8 mouse cellular contexts compared by ENCODE assay signal in the genomic region with DNA sequence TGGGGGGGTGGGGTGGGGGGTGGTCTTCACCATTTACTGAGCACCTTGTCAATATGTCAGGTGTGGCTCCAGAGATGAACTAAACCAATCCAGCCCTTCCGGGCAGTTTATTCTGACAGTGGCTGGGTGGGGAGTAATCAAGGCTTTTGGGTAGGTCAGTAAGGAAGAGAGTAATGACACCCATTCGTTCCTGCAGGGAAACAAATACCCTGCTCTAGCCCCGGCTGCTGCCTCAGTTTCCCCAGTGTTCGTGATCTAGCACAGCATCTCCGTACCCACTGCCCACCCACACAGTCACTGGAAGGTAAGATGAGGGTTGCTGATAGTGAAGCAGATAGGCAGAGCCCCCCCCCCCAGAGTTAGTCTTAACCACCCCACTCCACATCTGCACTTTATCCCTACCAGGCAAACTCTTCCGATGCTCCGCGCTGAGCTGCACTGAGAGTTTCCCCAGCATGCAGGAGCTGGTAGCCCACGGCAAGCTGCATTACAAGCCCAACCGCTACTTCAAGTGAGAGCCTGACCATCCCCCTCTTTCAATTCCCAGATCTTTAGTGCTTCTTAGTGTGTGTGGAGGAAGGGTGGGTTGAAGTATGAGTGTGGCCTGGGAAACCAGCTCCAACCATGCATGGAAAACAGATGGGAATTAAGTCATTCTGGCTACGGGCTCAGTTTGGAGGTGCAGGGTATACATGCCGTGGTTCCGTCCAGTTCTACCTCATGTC. TPM values are rescaled to one million over a fixed set of nuclear protein-coding genes. Genes with fewer than 3 reads are reported as not detected.
DNase-seq lines count a peak whose midpoint lies in the region; ATAC-seq and TF ChIP-seq lines count a peak whose summit lies in the region.
"Had no signal": no experiment of that assay in that cellular context is flagged by ENCODE, and none has a peak within 500 bp of the region (broad histone marks: within the 10 kb centered on the region; RNA-seq: fewer than 3 reads in every experiment).

No protein-coding gene starts in this region.

- TF ChIP-seq POLR2A in limb, embryonic 14.5 days (IDR thresholded peaks at IDR 0.05; ENCODE audit: borderline replicate concordance, extremely low read depth, insufficient read depth, insufficient read length), result no peak

- H3K4me3 ChIP-seq in lung, embryonic 15.5 days, result no peak overlapping the region
- 0 out of 2 replicates have a peak overlapping the region, but pooled peaks have one; percentile 59 for H3K4me3 ChIP-seq in forebrain, embryonic 15.5 days
- no peak overlapping the region for H3K4me3 ChIP-seq in limb, embryonic 14.5 days (replicated peaks; ENCODE audit: low read length)
- H3K4me3 ChIP-seq in stomach, embryonic 14.5 days (ENCODE audit: low read depth, low read length), result no peak overlapping the region; the same call in 1 of the 2 replicates

- no peak for ATAC-seq in lung, embryonic 15.5 days (ENCODE audit: borderline replicate concordance, extremely low read depth, low FRiP score, low TSS enrichment)
- ATAC-seq in forebrain, embryonic 15.5 days (replicated peaks), result no peak
- no peak for ATAC-seq in limb, embryonic 14.5 days (ENCODE audit: low FRiP score, low read depth)
- no peak for ATAC-seq in stomach, embryonic 14.5 days (ENCODE audit: insufficient number of reproducible peaks, insufficient read depth, low FRiP score, low read depth)

- peak overlapping the region; percentile 83 for H3K4me2 ChIP-seq in lung, embryonic 15.5 days
- peak overlapping the region; percentile 61; the same call in 1 of the 2 replicates for H3K4me2 ChIP-seq in forebrain, embryonic 15.5 days (replicated peaks)
- H3K4me2 ChIP-seq in limb, embryonic 14.5 days (replicated peaks; ENCODE audit: low read depth, low read length, severe bottlenecking), result peak overlapping the region; percentile 65
- peak overlapping the region; percentile 63; the same call in 1 of the 2 replicates for H3K4me2 ChIP-seq in stomach, embryonic 14.5 days (replicated peaks; ENCODE audit: low read depth, low read length)

- DNase-seq in lung, postnatal 25 days (ENCODE audit: low spot score), result no peak
- no peak for DNase-seq in limb, embryonic 14.5 days (ENCODE audit: low spot score)
- no peak for DNase-seq in thymus, postnatal 10 days (ENCODE audit: low spot score in 2 of 2)
- DNase-seq in layer of hippocampus, adult 11-12 months (ENCODE audit: low spot score), result no peak
- DNase-seq: kidney, postnatal 36 days had no signal

- peaks cover 17% of the 10 kb centered on the region for H3K4me1 ChIP-seq in lung, embryonic 15.5 days
- H3K4me1 ChIP-seq in forebrain, embryonic 15.5 days, result peaks cover 31% of the 10 kb centered on the region
- peaks cover 12% of the 10 kb centered on the region for H3K4me1 ChIP-seq in limb, embryonic 14.5 days (ENCODE audit: control insufficient read depth, insufficient read depth, low read length)
- peaks cover 11% of the 10 kb centered on the region; the same call in 1 of the 2 replicates for H3K4me1 ChIP-seq in stomach, embryonic 14.5 days (ENCODE audit: control insufficient read depth, insufficient read depth, low read length)

- no peaks in the 10 kb centered on the region for H3K9me3 ChIP-seq in lung, embryonic 15.5 days
- no peaks in the 10 kb centered on the region for H3K9me3 ChIP-seq in forebrain, embryonic 15.5 days
- no peaks in the 10 kb centered on the region for H3K9me3 ChIP-seq in limb, embryonic 14.5 days (ENCODE audit: control insufficient read depth, low read length)
- H3K9me3 ChIP-seq in stomach, embryonic 14.5 days (ENCODE audit: control insufficient read depth, low read depth, low read length), result no peaks in the 10 kb centered on the region

- 77% methylated on average over 13 of the region's 13 CpGs for WGBS in lung, embryonic 15.5 days
- 88% methylated on average over 13 of the region's 13 CpGs for WGBS in forebrain, embryonic 15.5 days
- WGBS in limb, embryonic 14.5 days, result 74% methylated on average over 13 of the region's 13 CpGs
- WGBS in stomach, embryonic 14.5 days, result 83% methylated on average over 13 of the region's 13 CpGs

- H3K27me3 ChIP-seq in lung, embryonic 15.5 days, result no peaks in the 10 kb centered on the region
- no peaks in the 10 kb centered on the region for H3K27me3 ChIP-seq in forebrain, embryonic 15.5 days
- H3K27me3 ChIP-seq in limb, embryonic 14.5 days (ENCODE audit: control insufficient read depth, insufficient read depth, low read length), result no peaks in the 10 kb centered on the region
- no peaks in the 10 kb centered on the region for H3K27me3 ChIP-seq in stomach, embryonic 14.5 days (ENCODE audit: control insufficient read depth, insufficient read depth, low read length)

- no peak overlapping the region for H3K27ac ChIP-seq in lung, embryonic 15.5 days
- no peak overlapping the region for H3K27ac ChIP-seq in forebrain, embryonic 15.5 days (replicated peaks)
- H3K27ac ChIP-seq in limb, embryonic 14.5 days (replicated peaks; ENCODE audit: low read depth, low read length), result no peak overlapping the region
- no peak overlapping the region for H3K27ac ChIP-seq in stomach, embryonic 14.5 days (ENCODE audit: low read length)

- H3K36me3 ChIP-seq in lung, embryonic 15.5 days, result peaks cover 15% of the 10 kb centered on the region
- H3K36me3 ChIP-seq in forebrain, embryonic 15.5 days, result peaks cover 14% of the 10 kb centered on the region; the same call in 1 of the 2 replicates
- H3K36me3 ChIP-seq in limb, embryonic 14.5 days (ENCODE audit: control insufficient read depth, insufficient read depth, low read length), result peaks cover 26% of the 10 kb centered on the region
- H3K36me3 ChIP-seq in stomach, embryonic 14.5 days (ENCODE audit: control insufficient read depth, insufficient read depth, low read length), result peaks cover 15% of the 10 kb centered on the region; the same call in 1 of the 2 replicates

- H3K9ac ChIP-seq in lung, embryonic 15.5 days, result no peak overlapping the region
- H3K9ac ChIP-seq in forebrain, embryonic 15.5 days (replicated peaks), result no peak overlapping the region
- no peak overlapping the region for H3K9ac ChIP-seq in limb, embryonic 14.5 days (ENCODE audit: low read depth, low read length, severe bottlenecking)
- no peak overlapping the region for H3K9ac ChIP-seq in stomach, embryonic 14.5 days (replicated peaks; ENCODE audit: low read depth, low read length)

RNA-seq across cellular contexts. Expression of gene Zfp414, which starts 1.4 kb away (rescaled TPM):
- polyA plus RNA-seq in lung, embryonic 15.5 days (2015; fragmentation: Nextera tagmentation; extraction: Ambion mirVana), result 36.6 and 40.6 TPM in 2 replicates
- polyA plus RNA-seq in forebrain, embryonic 15.5 days (2015; fragmentation: Nextera tagmentation; extraction: Ambion mirVana), result 58.9 and 59.3 TPM in 2 replicates
- polyA plus RNA-seq in limb, embryonic 14.5 days (2012; rRNA removed), result 108 and 159 TPM in 2 replicates
- polyA plus RNA-seq in limb, embryonic 14.5 days (2014; fragmentation: Nextera tagmentation; extraction: Ambion mirVana), result 67.2 and 67.6 TPM in 2 replicates
- polyA plus RNA-seq in stomach, embryonic 14.5 days (2014; fragmentation: Nextera tagmentation; extraction: Ambion mirVana), result 85.5 and 98.8 TPM in 2 replicates

RNA-seq across cellular contexts. Expression of gene Pram1, which starts 7.5 kb away (rescaled TPM):
- polyA plus RNA-seq in lung, embryonic 15.5 days (2015; fragmentation: Nextera tagmentation; extraction: Ambion mirVana), result 0.97 and 1.1 TPM in 2 replicates
- 0.41 and 0.46 TPM in 2 replicates for polyA plus RNA-seq in forebrain, embryonic 15.5 days (2015; fragmentation: Nextera tagmentation; extraction: Ambion mirVana)
- polyA plus RNA-seq in limb, embryonic 14.5 days (2012; rRNA removed), result 1.4 and 1.8 TPM in 2 replicates
- 0.51 and 0.69 TPM in 2 replicates for polyA plus RNA-seq in limb, embryonic 14.5 days (2014; fragmentation: Nextera tagmentation; extraction: Ambion mirVana)
- polyA plus RNA-seq in stomach, embryonic 14.5 days (2014; fragmentation: Nextera tagmentation; extraction: Ambion mirVana), result 0.59 and 0.62 TPM in 2 replicates

RNA-seq across cellular contexts. Expression of gene Hnrnpm, which starts 56.3 kb away (rescaled TPM):
- polyA plus RNA-seq in lung, embryonic 15.5 days (2015; fragmentation: Nextera tagmentation; extraction: Ambion mirVana), result 325 and 344 TPM in 2 replicates
- polyA plus RNA-seq in forebrain, embryonic 15.5 days (2015; fragmentation: Nextera tagmentation; extraction: Ambion mirVana), result 246 and 265 TPM in 2 replicates
- polyA plus RNA-seq in limb, embryonic 14.5 days (2012; rRNA removed), result 260 and 317 TPM in 2 replicates
- 287 and 310 TPM in 2 replicates for polyA plus RNA-seq in limb, embryonic 14.5 days (2014; fragmentation: Nextera tagmentation; extraction: Ambion mirVana)
- 313 and 333 TPM in 2 replicates for polyA plus RNA-seq in stomach, embryonic 14.5 days (2014; fragmentation: Nextera tagmentation; extraction: Ambion mirVana)
